Mouse (Mus musculus): ENCODE results near the gene Sugt1. TPM values are rescaled to one million over a fixed set of nuclear protein-coding genes. Genes with fewer than 3 reads are reported as not detected.

Sugt1 gene
- polyA plus RNA-seq, 1 experiment from 2014 or later, result 106 TPM

DNA sequence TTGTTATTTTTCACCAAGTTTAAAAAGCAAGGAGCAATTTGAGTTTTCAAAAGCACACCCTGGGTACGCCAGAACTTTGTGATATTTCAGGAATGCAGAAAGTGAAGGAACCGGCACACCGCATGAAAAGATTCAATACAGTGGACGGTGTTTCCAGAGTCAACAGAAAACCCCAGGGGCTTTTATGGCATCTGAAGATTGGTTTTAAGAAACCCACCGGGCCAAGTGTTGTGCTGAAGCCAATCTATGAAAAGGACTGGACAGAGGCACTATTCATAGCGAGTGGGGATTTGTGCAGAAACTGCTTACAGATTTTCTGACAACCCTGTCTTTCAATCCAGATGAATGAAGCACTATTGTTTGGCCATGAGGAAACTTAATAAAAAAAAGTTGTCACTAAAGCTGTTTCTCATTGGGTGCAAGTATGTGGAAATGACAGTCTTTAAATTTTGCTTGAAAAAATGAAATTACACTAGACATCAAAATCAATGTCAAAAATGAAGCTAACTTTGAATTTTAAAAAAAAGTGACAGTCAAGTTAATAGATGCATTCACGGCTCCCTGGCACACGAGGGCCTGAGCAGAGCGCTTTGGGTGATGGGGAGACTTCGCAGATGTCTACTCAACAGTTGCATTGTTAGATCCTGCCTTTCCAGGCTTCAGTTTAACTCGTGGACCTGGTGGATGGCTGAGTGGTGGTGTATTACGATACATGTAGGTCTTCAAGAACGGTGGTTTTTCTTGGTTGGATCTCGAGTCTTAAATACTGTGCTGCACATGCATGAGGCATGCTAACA, 90.6 kb downstream of the Sugt1 start:
- WGBS, result 64% methylated on average over 14 of the region's 14 CpGs
- 0 out of 2 replicates have a peak overlapping the region, but pooled peaks have one; percentile 4 for H3K4me2 ChIP-seq
- H3K4me1 ChIP-seq (replicated peaks), result peaks cover 8% of the 10 kb centered on the region; the same call in 1 of the 2 replicates
- no peaks in the 10 kb centered on the region for H3K27me3 ChIP-seq
- H3K4me3 ChIP-seq, result no peak overlapping the region
- H3K27ac ChIP-seq, result no peak overlapping the region
- no peaks in the 10 kb centered on the region for H3K9me3 ChIP-seq (replicated peaks)
- no peak overlapping the region for H3K9ac ChIP-seq
- no peak for ATAC-seq (replicated peaks; ENCODE audit: insufficient number of reproducible peaks, insufficient read depth, low FRiP score, low read depth)
- no peaks in the 10 kb centered on the region for H3K36me3 ChIP-seq

DNA sequence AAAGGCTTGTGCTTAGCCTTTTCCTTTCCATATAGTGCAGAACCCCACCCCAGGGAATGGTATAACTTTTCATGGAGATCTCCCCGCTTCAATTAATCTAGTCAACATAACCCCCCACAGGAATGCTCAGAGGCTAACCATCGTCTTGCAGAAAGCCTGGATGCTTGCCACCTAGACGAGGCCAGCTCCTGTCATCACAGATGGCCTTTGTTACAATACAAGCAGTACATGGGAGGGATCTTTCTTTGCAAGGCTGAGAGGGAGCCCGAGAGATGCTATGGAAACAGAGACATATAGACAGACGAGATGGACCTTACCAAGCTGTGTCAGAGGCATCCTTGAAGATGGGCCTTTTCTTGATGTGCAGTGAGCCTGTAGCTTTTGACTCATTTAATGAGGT, 93.2 kb downstream of the Sugt1 start:
- Histone ChIP-seq H3K4me2 (no peak overlapping the region), H3K4me3 (no peak overlapping the region), H3K27ac (no peak overlapping the region), H3K9ac (no peak overlapping the region), H3K36me3 (no peaks in the 10 kb centered on the region), H3K9me3 (replicated peaks) (no peaks in the 10 kb centered on the region), H3K27me3 (no peaks in the 10 kb centered on the region), H3K4me1 (replicated peaks) (0 out of 2 replicates have a peak, but pooled peaks cover 6% of the 10 kb centered on the region)
- ATAC-seq (replicated peaks; ENCODE audit: insufficient number of reproducible peaks, insufficient read depth, low FRiP score, low read depth), result no peak
- WGBS, result 43% methylated on average over 5 of the region's 5 CpGs

Small RNA genes within 50 kb of the gene (microRNA-seq; reads per million reads assigned to microRNA genes)
- gene Gm27857, result not detected

Other genes starting within 250 kb of the Sugt1 start
- 19.1 and 19.3 TPM in 2 replicates for gene Naa16, start 196.9 kb upstream of the Sugt1 start, polyA plus RNA-seq (2015; fragmentation: Nextera tagmentation; extraction: Ambion mirVana)
- 9.4 and 9.7 TPM in 2 replicates for gene Mtrf1, start 189.9 kb upstream of the Sugt1 start, polyA plus RNA-seq (2015; fragmentation: Nextera tagmentation; extraction: Ambion mirVana)
- 7.2 and 8.6 TPM in 2 replicates for gene Kbtbd7, start 161.2 kb upstream of the Sugt1 start, polyA plus RNA-seq (2015; fragmentation: Nextera tagmentation; extraction: Ambion mirVana)
- 1.6 and 2.0 TPM in 2 replicates for gene Kbtbd6, start 135.9 kb upstream of the Sugt1 start, polyA plus RNA-seq (2015; fragmentation: Nextera tagmentation; extraction: Ambion mirVana)
- gene Elf1, start 106.5 kb upstream of the Sugt1 start, polyA plus RNA-seq (2015; fragmentation: Nextera tagmentation; extraction: Ambion mirVana), result 7.8 and 12.4 TPM in 2 replicates
- gene Wbp4, start 106.2 kb upstream of the Sugt1 start, polyA plus RNA-seq (2015; fragmentation: Nextera tagmentation; extraction: Ambion mirVana), result 24.0 and 25.7 TPM in 2 replicates
- gene Cnmd, start 74.5 kb downstream of the Sugt1 start, polyA plus RNA-seq (2015; fragmentation: Nextera tagmentation; extraction: Ambion mirVana), result 3.5 and 12.1 TPM in 2 replicates
- 0.06 and 0.28 TPM in 2 replicates for gene Pcdh8, start 183.6 kb downstream of the Sugt1 start, polyA plus RNA-seq (2015; fragmentation: Nextera tagmentation; extraction: Ambion mirVana)